Mouse (Mus musculus) embryonic facial prominence, embryonic 11.5 days (tissue): ENCODE measurements around the gene Tmem54. TPM values are rescaled to one million over a fixed set of nuclear protein-coding genes. Genes with fewer than 3 reads are reported as not detected.
A peak's percentile ranks its signal among the peaks of the same experiment; 100 is the strongest.

ENCODE experiments used
- ATAC-seq: fragments of 200-750 bp; cut with Nextera tagmentation; replicated peaks from 2 replicates; pipeline ENCODE4 v1.8.0; 2017; ENCODE audit warnings: low read depth; ENCODE audit not compliant: insufficient number of reproducible peaks, low FRiP score, low TSS enrichment
- DNase-seq: peaks from one replicate; pipeline ENCODE4 v3.0.0-alpha.2; 2015; ENCODE audit warnings: low spot score
- H3K27ac ChIP-seq: fragments of 300-500 bp; sonication (generic); replicated peaks from 2 replicates; pipeline ENCODE4 v1.5.1; 2014; ENCODE audit warnings: mild to moderate bottlenecking, low read depth, low read length, control low read depth
- H3K27me3 ChIP-seq: fragments of 300-500 bp; sonication (generic); 2 replicates; pipeline ENCODE4 v1.6.1; 2014; ENCODE audit warnings: mild to moderate bottlenecking, low read length, moderate library complexity, mixed read lengths; ENCODE audit not compliant: control insufficient read depth, insufficient read depth
- H3K36me3 ChIP-seq: fragments of 300-500 bp; sonication (generic); replicated peaks from 2 replicates; pipeline ENCODE4 v1.6.1; 2014; ENCODE audit warnings: low read depth, mild to moderate bottlenecking, low read length, moderate library complexity, mixed read lengths; ENCODE audit not compliant: control insufficient read depth, insufficient read depth
- H3K4me1 ChIP-seq: fragments of 300-500 bp; sonication (generic); 2 replicates; pipeline ENCODE4 v1.6.1; 2014; ENCODE audit warnings: low read length, mixed read lengths; ENCODE audit not compliant: control insufficient read depth, insufficient read depth
- H3K4me2 ChIP-seq: fragments of 300-500 bp; sonication (generic); 2 replicates; pipeline ENCODE4 v1.6.1; 2014; ENCODE audit warnings: low read depth, mild to moderate bottlenecking, control low read depth, low read length, moderate library complexity
- H3K4me3 ChIP-seq: fragments of 300-500 bp; sonication (generic); 2 replicates; pipeline ENCODE4 v1.5.1; 2014; ENCODE audit warnings: low read depth, low read length, control low read depth
- H3K9ac ChIP-seq: fragments of 300-500 bp; sonication (generic); replicated peaks from 2 replicates; pipeline ENCODE4 v1.6.1; 2014; ENCODE audit warnings: mild to moderate bottlenecking, control low read depth, low read length
- H3K9me3 ChIP-seq: fragments of 300-500 bp; sonication (generic); replicated peaks from 2 replicates; pipeline ENCODE4 v1.6.1; 2016; ENCODE audit warnings: mild to moderate bottlenecking, low read length, inconsistent platforms, mixed read lengths; ENCODE audit not compliant: control insufficient read depth
- WGBS: fragments of 180-500 bp; shearing (Covaris S2); extraction: QIAGEN DNeasy Blood & Tissue Kit; methylation state at CpG from one replicate; pipeline ENCODE4 v1.1.7; 2014; 5-methylcytosine and 5-hydroxymethylcytosine counted together
- polyA plus RNA-seq: library from polyadenylated mRNA; unstranded; fragments of >200 nt; fragmentation: Nextera tagmentation; extraction: Ambion mirVana; gene quantifications from 2 replicates; pipeline ENCODE4 v1.2.1, GENCODE M21; 2014

Gene Tmem54
- polyA plus RNA-seq, 1 experiment from 2014 or later, result 6.4 TPM

DNA sequence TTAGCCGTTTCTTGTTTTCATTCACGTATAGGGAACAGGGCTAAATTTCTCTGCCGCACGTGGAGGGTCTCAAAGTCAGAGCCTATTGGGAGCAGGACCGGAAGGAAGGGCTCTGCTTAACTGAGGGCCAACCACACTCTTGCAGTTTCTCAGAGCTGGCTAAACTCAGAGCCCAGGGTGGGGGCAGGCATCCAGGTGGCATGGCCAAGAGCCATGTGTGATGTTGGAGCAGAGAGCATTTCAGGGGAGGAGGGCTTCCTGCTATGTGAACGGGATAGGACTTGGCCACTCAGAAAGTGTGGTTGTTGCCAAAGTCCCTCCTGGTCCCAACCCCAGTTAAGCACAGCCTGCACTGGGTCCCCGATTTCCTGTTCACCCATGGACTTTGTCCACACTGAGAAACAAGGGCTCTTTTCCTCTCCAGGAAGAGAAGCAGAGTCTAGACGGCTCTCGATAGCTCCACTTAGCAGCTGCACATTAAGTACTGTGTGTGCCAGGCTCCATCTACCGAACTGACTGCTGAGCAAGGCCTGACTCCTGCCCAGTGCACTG, 2.1 kb downstream of the Tmem54 start:
- WGBS, result 72% methylated on average over 10 of the region's 10 CpGs
- Histone ChIP-seq H3K27ac (no peak overlapping the region), H3K4me1 (peaks cover 4% of the 10 kb centered on the region), H3K9me3 (no peaks in the 10 kb centered on the region), H3K9ac (no peak overlapping the region), H3K4me3 (no peak overlapping the region), H3K36me3 (no peaks in the 10 kb centered on the region), H3K27me3 (peaks cover 22% of the 10 kb centered on the region), H3K4me2 (no peak overlapping the region)
- DNase-seq (no peak), ATAC-seq (no peak)

DNA sequence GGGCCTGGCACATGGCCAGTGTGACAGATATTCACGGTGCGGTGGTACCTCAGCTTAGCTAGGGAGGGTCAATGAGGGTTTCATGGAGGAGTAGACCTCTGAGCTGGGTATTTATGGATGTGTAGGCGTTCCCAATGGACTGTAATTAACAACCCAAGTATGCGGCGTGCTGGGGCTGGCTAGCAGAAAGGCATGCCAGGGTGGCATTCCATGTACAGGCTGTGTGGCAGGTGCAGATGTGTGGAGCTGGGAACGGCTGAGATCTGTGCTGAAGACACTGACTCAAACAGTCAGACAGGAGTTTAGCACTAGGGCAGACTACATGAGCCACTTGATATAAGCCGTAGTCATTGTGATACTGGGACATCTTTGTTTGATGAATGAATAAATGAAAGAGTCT, 3.3 kb downstream of the Tmem54 start:
- Histone ChIP-seq H3K4me3 (no peak overlapping the region), H3K4me1 (peaks cover 4% of the 10 kb centered on the region), H3K27me3 (peaks cover 21% of the 10 kb centered on the region), H3K4me2 (no peak overlapping the region), H3K9me3 (no peaks in the 10 kb centered on the region), H3K9ac (no peak overlapping the region), H3K36me3 (no peaks in the 10 kb centered on the region), H3K27ac (no peak overlapping the region)
- DNase-seq (no peak), ATAC-seq (no peak)
- 89% methylated on average over 7 of the region's 7 CpGs for WGBS

DNA sequence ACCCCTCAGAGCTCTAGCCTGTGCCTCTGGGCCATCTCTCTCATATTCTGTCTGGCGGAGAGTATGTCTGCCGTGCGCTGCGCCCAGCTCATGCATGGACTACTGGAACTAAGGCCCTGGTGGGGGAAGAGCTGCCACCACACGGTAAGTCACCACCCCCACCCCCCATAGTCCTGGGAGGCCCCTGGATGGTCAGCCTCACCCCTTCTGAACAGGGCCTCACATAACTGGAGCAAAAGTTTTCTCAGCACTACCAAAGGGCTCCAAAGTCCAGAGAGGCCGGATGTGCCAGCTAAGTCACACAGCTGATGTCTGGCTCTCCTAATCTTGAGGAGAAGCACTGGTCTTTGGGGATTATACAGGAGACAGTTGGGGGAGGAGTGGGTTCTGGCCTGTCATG, 5.5 kb downstream of the Tmem54 start:
- 88% methylated on average over 6 of the region's 6 CpGs for WGBS
- Histone ChIP-seq H3K9me3 (no peaks in the 10 kb centered on the region), H3K4me3 (no peak overlapping the region), H3K36me3 (no peaks in the 10 kb centered on the region), H3K27me3 (peaks cover 4% of the 10 kb centered on the region), H3K4me1 (no peaks in the 10 kb centered on the region), H3K4me2 (no peak overlapping the region), H3K27ac (no peak overlapping the region), H3K9ac (no peak overlapping the region)
- no peak for ATAC-seq
- no peak for DNase-seq

DNA sequence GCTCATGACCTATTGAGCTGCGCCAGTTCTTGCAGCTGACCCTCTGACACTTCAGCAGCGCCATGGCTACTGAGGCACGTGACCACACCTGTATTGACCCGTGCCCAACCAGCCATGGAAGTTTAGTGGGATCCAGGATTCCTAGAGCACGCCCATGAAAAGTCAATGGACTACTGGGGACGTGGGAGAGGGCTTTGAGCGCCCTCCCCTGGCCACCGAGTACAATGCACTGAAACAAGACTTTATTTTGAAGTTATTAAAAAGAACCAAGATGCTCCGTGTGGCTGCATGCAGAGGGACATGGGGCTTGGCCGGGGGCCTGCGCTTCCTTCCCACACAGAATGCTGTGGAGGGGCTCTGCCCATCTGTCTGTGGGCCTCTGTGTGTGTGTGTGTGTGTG, 6.0 kb downstream of the Tmem54 start:
- no peaks in the 10 kb centered on the region for H3K4me1 ChIP-seq
- no peak overlapping the region for H3K27ac ChIP-seq
- H3K27me3 ChIP-seq, result no peaks in the 10 kb centered on the region; the same call in 1 of the 2 replicates
- H3K4me2 ChIP-seq, result no peak overlapping the region
- no peak overlapping the region for H3K4me3 ChIP-seq
- H3K9me3 ChIP-seq, result no peaks in the 10 kb centered on the region
- DNase-seq (no peak), ATAC-seq (no peak)
- no peaks in the 10 kb centered on the region for H3K36me3 ChIP-seq
- H3K9ac ChIP-seq, result no peak overlapping the region
- WGBS, result 60% methylated on average over 11 of the region's 11 CpGs

DNA sequence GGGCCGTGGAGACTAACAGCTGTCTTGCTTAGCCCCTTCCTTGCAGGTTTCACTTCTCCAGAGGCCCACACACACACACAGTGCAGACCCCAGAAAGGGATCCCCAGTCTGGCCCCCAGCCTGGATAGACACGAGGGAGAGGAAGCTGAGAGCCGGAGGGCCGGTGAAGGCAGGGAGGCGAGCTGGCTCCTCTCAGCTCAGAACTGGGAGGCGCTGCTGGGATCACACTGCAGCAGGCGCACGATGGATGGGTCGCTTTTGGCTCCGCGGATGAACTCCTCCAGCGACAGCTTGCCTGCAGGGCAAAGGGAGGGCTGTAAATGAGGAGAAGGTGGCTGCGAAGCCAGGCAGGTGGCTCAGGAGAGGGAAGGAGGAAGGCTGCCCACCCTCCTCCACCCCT, 6.9 kb downstream of the Tmem54 start:
- Histone ChIP-seq H3K27me3 (no peaks in the 10 kb centered on the region; the same call in 1 of the 2 replicates), H3K9ac (no peak overlapping the region)

GRCm38 (mm10) chr4:129113083-129113988, 8.0 kb downstream of the Tmem54 start:
- Histone ChIP-seq H3K36me3 (no peaks in the 10 kb centered on the region), H3K27me3 (no peaks in the 10 kb centered on the region; the same call in 1 of the 2 replicates), H3K4me1 (no peaks in the 10 kb centered on the region), H3K4me3 (no peak overlapping the region), H3K4me2 (no peak overlapping the region), H3K27ac (no peak overlapping the region), H3K9ac (no peak overlapping the region), H3K9me3 (no peaks in the 10 kb centered on the region)
- WGBS, result 34% methylated on average over 28 of the region's 28 CpGs
- DNase-seq (peak; percentile 84), ATAC-seq (peak; percentile 85)

More for the DNA sequence above, 6.9 kb downstream of the Tmem54 start:
- ATAC-seq, result no peak
- no peak for DNase-seq
- Histone ChIP-seq H3K27ac (no peak overlapping the region), H3K4me3 (no peak overlapping the region), H3K9me3 (no peaks in the 10 kb centered on the region), H3K4me2 (no peak overlapping the region), H3K4me1 (no peaks in the 10 kb centered on the region), H3K36me3 (no peaks in the 10 kb centered on the region)
- WGBS, result 59% methylated on average over 13 of the region's 13 CpGs

GRCm38 (mm10) chr4:129116703-129117102, 11.4 kb downstream of the Tmem54 start:
- Histone ChIP-seq H3K9me3 (no peaks in the 10 kb centered on the region), H3K4me3 (no peak overlapping the region), H3K27me3 (peaks cover 14% of the 10 kb centered on the region), H3K4me2 (no peak overlapping the region), H3K36me3 (no peaks in the 10 kb centered on the region), H3K9ac (no peak overlapping the region), H3K4me1 (peaks cover 6% of the 10 kb centered on the region), H3K27ac (no peak overlapping the region)
- DNase-seq (no peak), ATAC-seq (no peak)
- 93% methylated on average over 8 of the region's 8 CpGs for WGBS
